Mouse (Mus musculus): ENCODE data around the gene Utp3.
"Not testable (repeated sequence)": the region's sequence is repeated elsewhere in the genome, so short reads cannot be mapped to it uniquely, and the experiment has no call there.

Utp3 gene

GRCm38 (mm10) chr5:88554086-88554886 lies at the start of gene Utp3:
Gene Utp3, plus strand, starts transcription at chr5:88554462.
- DNase-seq, result peak; percentile 98 to 99

- DNase-seq, result no peak
Measured at GRCm38 (mm10) chr5:88508555-88508954, 45.7 kb upstream of the Utp3 start.

- no peak for DNase-seq
Measured at GRCm38 (mm10) chr5:88508990-88509389, 45.3 kb upstream of the Utp3 start.

GRCm38 (mm10) chr5:88519232-88519631 lies 35.0 kb upstream of the Utp3 start:
- DNase-seq, result peak; percentile 62 to 64

- no peak for DNase-seq
Measured at GRCm38 (mm10) chr5:88527657-88528056, 26.6 kb upstream of the Utp3 start, which contains the start of gene Jchain. Gene Jchain, minus strand, starts transcription at chr5:88527891.

- DNase-seq, result no peak
Measured at GRCm38 (mm10) chr5:88530908-88531307, 23.4 kb upstream of the Utp3 start.

GRCm38 (mm10) chr5:88534697-88535096 lies 19.6 kb upstream of the Utp3 start:
- DNase-seq, result no peak

GRCm38 (mm10) chr5:88540845-88541244 lies 13.4 kb upstream of the Utp3 start:
- DNase-seq, result no peak

GRCm38 (mm10) chr5:88542651-88543282 lies 11.5 kb upstream of the Utp3 start:
- peak; percentile 67 to 68 for DNase-seq

GRCm38 (mm10) chr5:88544411-88544810 lies 9.9 kb upstream of the Utp3 start:
- not testable (repeated sequence) for DNase-seq

GRCm38 (mm10) chr5:88545536-88545935 lies 8.7 kb upstream of the Utp3 start:
- DNase-seq, result no peak

GRCm38 (mm10) chr5:88553271-88554085 lies 784 bp upstream of the Utp3 start:
- no peak for DNase-seq

- no peak for DNase-seq
Measured at GRCm38 (mm10) chr5:88558991-88559390, 4.7 kb downstream of the Utp3 start.

- no peak for DNase-seq
Measured at GRCm38 (mm10) chr5:88561080-88561814, 7.0 kb downstream of the Utp3 start.

GRCm38 (mm10) chr5:88562863-88563780 lies 8.9 kb downstream of the Utp3 start:
- no peak for DNase-seq

GRCm38 (mm10) chr5:88564501-88565147 lies 10.4 kb downstream of the Utp3 start, which contains the start of gene Rufy3:
Gene Rufy3, plus strand, starts transcription at chr5:88565040.
- peak; percentile 58 to 74 for DNase-seq

GRCm38 (mm10) chr5:88565148-88566033 lies 11.1 kb downstream of the Utp3 start:
- DNase-seq, result peak; percentile 71 to 78

GRCm38 (mm10) chr5:88566034-88566841 lies 12.0 kb downstream of the Utp3 start:
- no peak for DNase-seq

- DNase-seq, result no peak
Measured at GRCm38 (mm10) chr5:88569541-88569940, 15.3 kb downstream of the Utp3 start.
